18 mouse cellular contexts compared by ENCODE assay signal in genomic region chr19:4112063-4112960, GRCm38 (mm10). TPM values are rescaled to one million over a fixed set of nuclear protein-coding genes. Genes with fewer than 3 reads are reported as not detected.
DNase-seq lines count a peak whose midpoint lies in the region; ATAC-seq and TF ChIP-seq lines count a peak whose summit lies in the region.
"Had no signal": no experiment of that assay in that cellular context is flagged by ENCODE, and none has a peak within 500 bp of the region (broad histone marks: within the 10 kb centered on the region; RNA-seq: fewer than 3 reads in every experiment).

No protein-coding gene starts in this region.

- 84% methylated on average over 26 of the region's 26 CpGs for WGBS in liver, embryonic 13.5 days (ENCODE audit: insufficient replicate concordance)
- WGBS in liver, embryonic 12.5 days (ENCODE audit: insufficient replicate concordance) = 86% methylated on average over 26 of the region's 26 CpGs
- 96% methylated on average over 26 of the region's 26 CpGs for WGBS in forebrain, embryonic 10.5 days

- no peak for TF ChIP-seq CTCF in bone marrow macrophage, adult 2 months (IDR thresholded peaks at IDR 0.05; ENCODE audit: low read depth, low read length)

- peaks cover 33% of the 10 kb centered on the region for H3K4me1 ChIP-seq in liver, embryonic 13.5 days (replicated peaks)
- peaks cover 24% of the 10 kb centered on the region for H3K4me1 ChIP-seq in liver, embryonic 12.5 days
- H3K4me1 ChIP-seq in bone marrow macrophage, adult 2 months (ENCODE audit: control insufficient read depth, insufficient read depth, low read length) = peaks cover 37% of the 10 kb centered on the region
- peaks cover 4% of the 10 kb centered on the region for H3K4me1 ChIP-seq in forebrain, embryonic 10.5 days
- H3K4me1 ChIP-seq: midbrain, embryonic 12.5 days had no signal

- no peaks in the 10 kb centered on the region for H3K9me3 ChIP-seq in liver, embryonic 13.5 days (replicated peaks)
- no peaks in the 10 kb centered on the region for H3K9me3 ChIP-seq in liver, embryonic 12.5 days (replicated peaks)
- no peaks in the 10 kb centered on the region for H3K9me3 ChIP-seq in forebrain, embryonic 10.5 days
- H3K9me3 ChIP-seq: midbrain, embryonic 12.5 days had no signal

- no peaks in the 10 kb centered on the region for H3K27me3 ChIP-seq in liver, embryonic 13.5 days
- no peaks in the 10 kb centered on the region for H3K27me3 ChIP-seq in liver, embryonic 12.5 days (replicated peaks)
- no peaks in the 10 kb centered on the region for H3K27me3 ChIP-seq in forebrain, embryonic 10.5 days (ENCODE audit: poor library complexity, severe bottlenecking)
- H3K27me3 ChIP-seq: midbrain, embryonic 12.5 days had no signal

- peak; percentile 56 for DNase-seq in cerebellum, adult 9-11 months
- no peak for DNase-seq in cerebellum, adult 9-10 months
- DNase-seq in liver, embryonic 13.5 days = no peak
- no peak for DNase-seq in forebrain, embryonic 10.5 days (ENCODE audit: extremely low spot score, low spot score)
- no peak for DNase-seq in urinary bladder, adult 18-20 months (ENCODE audit: low spot score in 2 of 2)
- DNase-seq: B cell, adult 2 months had no signal

- TF ChIP-seq POLR2A in bone marrow macrophage, adult 2 months (IDR thresholded peaks at IDR 0.05; ENCODE audit: borderline replicate concordance, low read depth, low read length) = no peak

- peaks cover 41% of the 10 kb centered on the region for H3K36me3 ChIP-seq in liver, embryonic 13.5 days
- peaks cover 50% of the 10 kb centered on the region for H3K36me3 ChIP-seq in liver, embryonic 12.5 days
- peaks cover 74% of the 10 kb centered on the region for H3K36me3 ChIP-seq in forebrain, embryonic 10.5 days (replicated peaks)

- no peak overlapping the region for H3K27ac ChIP-seq in liver, embryonic 13.5 days
- no peak overlapping the region for H3K27ac ChIP-seq in liver, embryonic 12.5 days
- peak overlapping the region; percentile 87 for H3K27ac ChIP-seq in bone marrow macrophage, adult 2 months (ENCODE audit: insufficient read depth, low read depth, low read length)
- no peak overlapping the region for H3K27ac ChIP-seq in forebrain, embryonic 10.5 days
- H3K27ac ChIP-seq: hindbrain, embryonic 14.5 days; midbrain, embryonic 12.5 days; stomach, postnatal 0 days had no signal

- no peak for ATAC-seq in liver, embryonic 13.5 days (ENCODE audit: low read depth)
- ATAC-seq in liver, embryonic 12.5 days = no peak
- 0 out of 2 replicates have a peak, but pooled peaks have one; percentile 7 for ATAC-seq in megakaryocyte progenitor cell, adult 5-6 weeks (replicated peaks; ENCODE audit: poor library complexity)

- 0 out of 2 replicates have a peak overlapping the region, but pooled peaks have one; percentile 51 for H3K4me2 ChIP-seq in liver, embryonic 13.5 days
- no peak overlapping the region for H3K4me2 ChIP-seq in liver, embryonic 12.5 days
- H3K4me2 ChIP-seq: hindbrain, embryonic 14.5 days; midbrain, embryonic 12.5 days had no signal

- H3K4me3 ChIP-seq in liver, embryonic 13.5 days (replicated peaks) = no peak overlapping the region
- H3K4me3 ChIP-seq in liver, embryonic 12.5 days = no peak overlapping the region
- H3K4me3 ChIP-seq in bone marrow macrophage, adult 2 months (ENCODE audit: insufficient read depth, low read length) = no peak overlapping the region
- H3K4me3 ChIP-seq in forebrain, embryonic 10.5 days = no peak overlapping the region
- H3K4me3 ChIP-seq: midbrain, embryonic 12.5 days had no signal

- no peak overlapping the region for H3K9ac ChIP-seq in liver, embryonic 13.5 days
- H3K9ac ChIP-seq in liver, embryonic 12.5 days = no peak overlapping the region
- H3K9ac ChIP-seq: hindbrain, embryonic 14.5 days; lung, embryonic 14.5 days; midbrain, embryonic 12.5 days had no signal

RNA-seq across cellular contexts. Expression of gene Pitpnm1, which starts 12.5 kb away (rescaled TPM):
- 2.8 and 3.1 TPM in 2 replicates for polyA plus RNA-seq in liver, embryonic 13.5 days (2015; fragmentation: Nextera tagmentation; extraction: Ambion mirVana)
- polyA plus RNA-seq in liver, embryonic 12.5 days (2016; fragmentation: Nextera tagmentation; extraction: Ambion mirVana) = 4.8 and 5.0 TPM in 2 replicates
- polyA plus RNA-seq in bone marrow macrophage, adult 2 months (2012; ENCODE audit: insufficient read depth, insufficient read length, missing spikeins) = 72.3 and 86.7 TPM in 2 replicates
- total RNA-seq in megakaryocyte progenitor cell, adult 5-6 weeks (2015) = 7.8 and 11.2 TPM in 2 replicates
- 6.8 and 17.2 TPM in 2 replicates for total RNA-seq in megakaryocyte progenitor cell, adult 5-6 weeks (2017)
- polyA plus RNA-seq in forebrain, embryonic 10.5 days (2016; fragmentation: Nextera tagmentation; extraction: Ambion mirVana) = 12.1 and 15.8 TPM in 2 replicates

RNA-seq across cellular contexts. Expression of gene Aip, which starts 13.3 kb away (rescaled TPM):
- polyA plus RNA-seq in liver, embryonic 13.5 days (2015; fragmentation: Nextera tagmentation; extraction: Ambion mirVana) = 37.7 and 38.9 TPM in 2 replicates
- 42.0 and 43.6 TPM in 2 replicates for polyA plus RNA-seq in liver, embryonic 12.5 days (2016; fragmentation: Nextera tagmentation; extraction: Ambion mirVana)
- 75.1 and 75.6 TPM in 2 replicates for polyA plus RNA-seq in bone marrow macrophage, adult 2 months (2012; ENCODE audit: insufficient read depth, insufficient read length, missing spikeins)
- total RNA-seq in megakaryocyte progenitor cell, adult 5-6 weeks (2015) = 61.9 and 66.4 TPM in 2 replicates
- total RNA-seq in megakaryocyte progenitor cell, adult 5-6 weeks (2017) = 24.4 and 31.1 TPM in 2 replicates
- polyA plus RNA-seq in forebrain, embryonic 10.5 days (2016; fragmentation: Nextera tagmentation; extraction: Ambion mirVana) = 55.2 and 56.5 TPM in 2 replicates

RNA-seq across cellular contexts. Expression of gene Cdk2ap2, which starts 15.3 kb away (rescaled TPM):
- 94.3 and 94.7 TPM in 2 replicates for polyA plus RNA-seq in liver, embryonic 13.5 days (2015; fragmentation: Nextera tagmentation; extraction: Ambion mirVana)
- polyA plus RNA-seq in liver, embryonic 12.5 days (2016; fragmentation: Nextera tagmentation; extraction: Ambion mirVana) = 93.2 and 101 TPM in 2 replicates
- polyA plus RNA-seq in bone marrow macrophage, adult 2 months (2012; ENCODE audit: insufficient read depth, insufficient read length, missing spikeins) = 98.0 and 98.3 TPM in 2 replicates
- 112 and 126 TPM in 2 replicates for total RNA-seq in megakaryocyte progenitor cell, adult 5-6 weeks (2015)
- total RNA-seq in megakaryocyte progenitor cell, adult 5-6 weeks (2017) = 24.2 and 44.8 TPM in 2 replicates
- 85.8 and 86.6 TPM in 2 replicates for polyA plus RNA-seq in forebrain, embryonic 10.5 days (2016; fragmentation: Nextera tagmentation; extraction: Ambion mirVana)

RNA-seq across cellular contexts. Expression of gene Gpr152, which starts 27.3 kb away (rescaled TPM):
- polyA plus RNA-seq in liver, embryonic 13.5 days (2015; fragmentation: Nextera tagmentation; extraction: Ambion mirVana) = 0.02 TPM in 1 of 2 replicates, not detected in the other
- not detected in 2 replicates for polyA plus RNA-seq in liver, embryonic 12.5 days (2016; fragmentation: Nextera tagmentation; extraction: Ambion mirVana)
- polyA plus RNA-seq in bone marrow macrophage, adult 2 months (2012; ENCODE audit: insufficient read depth, insufficient read length, missing spikeins) = not detected in 2 replicates
- not detected in 2 replicates for total RNA-seq in megakaryocyte progenitor cell, adult 5-6 weeks (2015)
- 0.10 TPM in 1 of 2 replicates, not detected in the other for total RNA-seq in megakaryocyte progenitor cell, adult 5-6 weeks (2017)
- polyA plus RNA-seq in forebrain, embryonic 10.5 days (2016; fragmentation: Nextera tagmentation; extraction: Ambion mirVana) = not detected in 2 replicates
- total RNA-seq: gastrocnemius, postnatal 36 days had no signal
- polyA plus RNA-seq: heart, embryonic 16.5 days; hindbrain, embryonic 14.5 days; limb, embryonic 11.5 days; lung, embryonic 14.5 days; midbrain, embryonic 12.5 days; stomach, postnatal 0 days had no signal

RNA-seq across cellular contexts. Expression of gene Cabp2, which starts 30.9 kb away (rescaled TPM):
- polyA plus RNA-seq in liver, embryonic 13.5 days (2015; fragmentation: Nextera tagmentation; extraction: Ambion mirVana) = 0.43 and 0.67 TPM in 2 replicates
- 0.37 and 0.53 TPM in 2 replicates for polyA plus RNA-seq in liver, embryonic 12.5 days (2016; fragmentation: Nextera tagmentation; extraction: Ambion mirVana)
- polyA plus RNA-seq in bone marrow macrophage, adult 2 months (2012; ENCODE audit: insufficient read depth, insufficient read length, missing spikeins) = not detected in 2 replicates
- total RNA-seq in megakaryocyte progenitor cell, adult 5-6 weeks (2015) = not detected in 2 replicates
- total RNA-seq in megakaryocyte progenitor cell, adult 5-6 weeks (2017) = not detected in 2 replicates
- polyA plus RNA-seq in forebrain, embryonic 10.5 days (2016; fragmentation: Nextera tagmentation; extraction: Ambion mirVana) = not detected in 2 replicates
- total RNA-seq: adrenal gland, postnatal 36 days; gastrocnemius, postnatal 36 days; layer of hippocampus, postnatal 36 days had no signal
- polyA plus RNA-seq: heart, embryonic 16.5 days; hindbrain, embryonic 14.5 days; limb, embryonic 11.5 days; lung, embryonic 14.5 days; midbrain, embryonic 12.5 days; stomach, postnatal 0 days had no signal
